Mouse (Mus musculus) adrenal gland (tissue): Measurements from ENCODE around the gene Tfpt.

Source experiments
- intact Hi-C: fragments of 180-260 bp; cut with DNase I; formaldehyde crosslinking; loops from one replicate; pipeline ENCODE4 v1.15.1; 2025
- long read RNA-seq, 2 experiments: library from polyadenylated mRNA; unstranded; transcript quantifications; one replicate each; pipeline ENCODE4 v2.0.0; 2020; ENCODE audit warnings: borderline replicate concordance in 1 of 2; ENCODE audit not compliant: insufficient replicate concordance in 1 of 2

Tfpt gene
- long read RNA-seq, experiment 1, transcript Tfpt-204 (6 exons, 1,091 nt), result major isoform, 9 of 20 reads
- long read RNA-seq, experiment 1, transcript Tfpt-202 (6 exons, 1,166 nt), result minor isoform, 6 of 20 reads
- long read RNA-seq, experiment 1, partial matches to known transcripts, result 4 of 20 reads
- long read RNA-seq, experiment 1, other reads (novel, unspliced or antisense), result 1 of 20 reads
- long read RNA-seq, experiment 2, transcript Tfpt-204 (6 exons, 1,091 nt), result major isoform, 7 of 13 reads
- long read RNA-seq, experiment 2, partial matches to known transcripts, result 3 of 13 reads
- long read RNA-seq, experiment 2, other reads (novel, unspliced or antisense), result 2 of 13 reads

DNA sequence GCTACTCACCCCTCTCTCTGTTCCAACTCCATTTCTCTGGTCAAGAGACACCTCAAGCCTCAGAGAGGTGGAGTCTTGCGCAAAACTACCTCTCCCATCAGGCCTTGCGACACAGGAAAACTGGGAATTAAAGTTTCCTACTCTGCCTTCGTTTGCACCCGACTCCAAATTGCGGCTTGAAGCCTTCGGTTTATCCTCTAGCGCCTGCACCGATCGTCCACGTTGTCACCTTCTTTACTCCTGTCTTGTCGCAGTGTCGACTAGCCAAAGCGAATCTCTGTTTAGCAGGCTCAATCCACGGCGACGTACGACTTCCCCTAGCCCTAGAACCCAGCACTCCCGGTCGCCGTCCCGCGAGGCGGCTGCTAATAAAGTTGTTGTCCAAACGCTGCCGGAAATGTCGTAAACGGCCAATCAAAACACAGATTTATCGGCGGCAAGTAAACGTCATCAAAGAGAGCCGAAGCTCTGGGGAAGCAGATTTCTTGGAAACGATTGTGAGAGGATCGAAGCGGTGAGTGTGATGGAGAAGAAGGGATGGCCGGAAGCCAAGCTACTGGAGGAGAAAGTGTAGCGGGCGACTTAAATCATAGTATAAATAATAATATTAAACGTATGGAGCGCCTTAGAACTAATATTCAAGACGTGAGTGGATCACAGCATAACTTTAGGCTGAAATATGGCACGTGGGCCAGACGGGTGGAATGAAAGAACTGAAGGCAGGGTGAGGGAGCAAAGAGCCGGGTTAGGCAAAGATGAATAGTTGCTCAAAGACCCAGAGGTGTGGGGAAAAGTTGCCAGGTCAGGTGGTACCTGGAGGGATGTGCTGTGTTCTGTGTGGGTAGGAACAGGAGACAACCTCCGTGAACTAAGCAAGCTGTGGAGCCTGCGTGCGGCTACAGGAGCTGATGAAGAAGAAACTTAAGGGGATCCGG, at the start of gene Tfpt, which contains the start of gene Prpf31:
Gene Tfpt (minus strand): TSS at position 387 of the 935 bp plus-strand sequence.
Gene Prpf31 (plus strand): TSS at position 443 of the 935 bp plus-strand sequence.
- intact Hi-C loops, result no loop called here

DNA sequence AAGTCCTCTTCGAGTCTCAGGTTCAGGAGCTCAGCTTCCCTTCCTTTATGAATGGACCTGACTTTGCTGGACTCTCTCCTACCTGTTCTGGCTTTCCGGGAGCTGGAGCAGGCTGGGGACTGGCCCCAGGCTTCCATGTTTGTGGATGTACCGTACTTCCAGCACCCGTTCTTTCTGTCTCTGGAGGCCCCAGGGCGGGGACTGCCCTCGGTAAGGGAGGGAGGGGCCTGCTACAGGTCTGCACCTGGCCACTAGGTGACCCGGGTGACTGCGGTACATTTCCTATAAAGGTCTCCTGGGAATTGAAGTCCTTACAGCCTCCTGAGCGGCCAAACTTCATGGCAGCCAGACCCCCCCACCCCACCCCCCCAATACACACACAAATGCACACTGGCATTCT, 47.6 kb upstream of the Tfpt start, which contains the start of gene Tmc4:
Gene Tmc4 (minus strand): TSS at position 212 of the 400 bp plus-strand sequence.
- intact Hi-C loops, result loop anchor here (10.0 kb wide), 1 partner anchor 227 kb away; no protein-coding TSS in a partner anchor

DNA sequence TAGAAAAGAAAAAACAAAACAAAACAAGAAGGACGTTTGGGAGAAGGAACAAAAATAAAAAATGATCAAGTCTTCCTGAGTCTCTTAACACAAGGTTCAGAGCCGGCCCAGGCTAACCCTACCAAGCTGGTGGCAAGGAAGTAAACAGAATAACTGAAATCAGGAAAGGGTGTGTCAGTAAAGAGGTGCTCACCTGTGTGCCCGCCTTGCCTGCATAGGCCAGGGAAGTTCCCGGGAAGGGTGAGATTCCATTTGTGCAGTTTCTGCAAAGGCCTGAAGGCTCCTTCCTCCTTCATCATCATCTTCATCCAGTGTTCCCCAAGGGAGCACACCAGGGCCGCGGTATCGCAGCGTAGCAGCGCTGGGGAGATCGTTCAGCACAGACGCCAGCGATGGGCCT, 46.6 kb upstream of the Tfpt start:
- intact Hi-C loops, result loop anchor here (10.0 kb wide), 1 partner anchor 228 kb away; no protein-coding TSS in a partner anchor

DNA sequence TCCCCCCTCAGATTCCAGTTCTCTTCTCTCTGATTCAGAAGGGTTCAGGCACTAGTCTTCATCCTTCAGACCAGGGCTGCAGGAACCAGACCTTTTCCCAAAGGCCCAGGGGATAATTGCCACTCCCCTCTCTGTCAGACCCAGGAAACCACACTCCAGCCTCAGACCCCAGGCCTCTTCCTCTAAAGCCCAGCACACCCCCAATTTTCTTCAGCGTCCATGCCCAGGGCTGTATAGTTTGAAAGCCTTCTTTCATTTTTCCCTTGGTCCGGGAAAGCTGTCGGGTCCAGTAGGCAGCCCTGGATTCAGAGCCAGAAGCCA, 45.5 kb upstream of the Tfpt start:
- intact Hi-C loops, result loop anchor here (10.0 kb wide), 1 partner anchor 230 kb away; no protein-coding TSS in a partner anchor

DNA sequence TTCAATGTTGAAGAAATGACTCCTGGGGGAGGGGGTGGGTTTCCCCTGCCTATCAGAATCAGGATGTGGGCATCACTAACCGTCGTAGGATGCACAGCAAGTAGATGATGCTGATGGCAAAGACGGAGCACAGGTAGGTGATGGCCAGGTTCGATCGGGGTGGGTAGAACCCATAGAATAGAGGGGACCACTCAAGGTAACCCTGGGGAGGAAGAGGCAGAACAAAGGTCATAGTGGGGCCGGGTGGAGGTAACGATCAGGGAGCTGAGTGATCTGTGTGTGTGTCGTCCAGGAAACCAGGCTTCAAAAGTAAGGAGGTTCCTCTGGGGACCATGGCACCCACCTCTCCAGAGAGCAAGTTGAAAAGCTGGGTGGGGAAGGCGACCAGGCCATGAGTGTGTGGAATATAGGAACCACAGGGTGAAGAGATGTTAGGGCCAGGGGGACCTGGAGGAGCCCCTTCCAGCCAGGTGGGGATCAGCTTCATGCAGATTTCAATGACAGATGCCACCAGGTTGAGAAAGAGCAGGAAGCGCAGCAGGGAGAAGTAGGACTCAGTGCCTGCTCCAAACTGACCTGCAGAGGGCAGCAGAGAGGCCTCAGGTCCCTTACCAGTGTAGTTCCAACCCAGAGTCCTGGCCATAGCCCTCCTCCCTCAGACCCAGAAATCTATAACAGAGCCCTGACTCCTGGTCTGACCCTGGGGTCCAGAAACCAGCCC, 44.9 kb upstream of the Tfpt start:
- intact Hi-C loops, result loop anchor here (10.0 kb wide), 1 partner anchor 230 kb away; no protein-coding TSS in a partner anchor

DNA sequence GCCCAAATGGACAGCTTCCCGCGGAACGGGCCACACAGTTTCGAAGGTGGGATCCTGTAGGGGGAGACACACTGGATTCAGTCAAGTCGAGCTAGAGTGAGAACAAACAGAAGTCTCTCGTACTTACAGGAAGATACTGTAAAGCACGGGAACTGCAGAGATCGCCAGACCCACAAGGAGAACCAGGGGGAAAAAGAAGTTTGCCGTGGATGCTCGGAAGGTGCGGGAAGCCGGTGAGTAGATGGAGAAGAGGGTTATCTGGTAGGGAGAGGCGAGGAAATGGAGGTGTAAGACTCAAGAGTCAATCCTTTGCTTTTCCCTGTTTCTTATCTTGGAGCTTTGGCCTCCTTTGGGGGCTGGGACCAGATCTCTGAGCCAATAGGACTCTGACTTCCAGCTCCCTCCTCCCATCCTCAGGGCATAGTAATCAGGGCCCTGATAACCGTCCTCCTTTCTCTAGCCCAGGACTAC, 37.2 kb upstream of the Tfpt start:
- intact Hi-C loops, result no loop called here

DNA sequence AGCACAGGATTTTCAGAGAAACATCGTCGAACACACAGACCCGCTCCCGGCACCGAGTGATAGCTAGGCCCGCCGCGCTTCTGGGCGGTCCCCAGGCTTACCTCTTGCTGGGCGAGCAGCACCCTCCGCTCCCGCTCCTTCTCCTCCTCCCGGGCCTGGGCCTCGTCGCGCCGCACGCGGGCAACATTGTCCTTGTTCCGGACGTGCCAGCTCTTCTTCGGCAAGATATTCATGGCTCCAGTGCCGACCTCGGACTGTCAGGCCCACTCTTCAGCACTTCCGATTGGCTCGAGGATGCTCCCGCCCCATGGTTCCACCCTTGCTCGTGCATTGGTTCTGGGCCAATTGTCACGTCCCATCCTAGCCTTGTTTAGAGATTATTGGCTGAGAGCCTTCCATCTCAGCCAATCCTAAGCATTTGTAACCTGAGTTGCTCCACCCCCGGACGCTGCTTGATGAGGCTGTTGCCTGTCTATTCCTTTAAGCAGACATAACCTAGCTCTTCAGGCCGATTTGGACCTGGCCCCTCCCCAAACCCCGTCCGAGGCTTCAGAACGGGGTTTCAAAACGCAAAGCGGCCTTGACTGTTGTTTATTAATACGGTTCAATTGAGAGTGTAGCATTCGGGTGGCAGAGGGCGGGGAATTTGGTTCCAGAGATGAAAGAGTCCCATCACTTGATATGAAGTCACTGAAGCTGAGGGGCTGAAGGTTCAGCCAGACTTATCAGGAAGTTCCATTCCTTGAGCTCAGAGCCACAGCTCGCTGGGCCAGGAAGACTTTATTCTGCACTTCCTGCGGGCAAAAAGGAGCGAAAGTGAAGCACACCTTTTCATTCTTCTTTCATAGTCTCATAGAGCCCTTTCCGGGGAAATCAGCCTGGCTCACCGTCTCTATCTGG, 35.7 kb upstream of the Tfpt start, which contains the start of gene Leng1:
Gene Leng1 (minus strand): TSS at position 626 of the 900 bp plus-strand sequence.
- intact Hi-C loops, result loop anchor here (1.0 kb wide), 1 partner anchor 20 kb away; the partner anchor contains the start of gene Cnot3

DNA sequence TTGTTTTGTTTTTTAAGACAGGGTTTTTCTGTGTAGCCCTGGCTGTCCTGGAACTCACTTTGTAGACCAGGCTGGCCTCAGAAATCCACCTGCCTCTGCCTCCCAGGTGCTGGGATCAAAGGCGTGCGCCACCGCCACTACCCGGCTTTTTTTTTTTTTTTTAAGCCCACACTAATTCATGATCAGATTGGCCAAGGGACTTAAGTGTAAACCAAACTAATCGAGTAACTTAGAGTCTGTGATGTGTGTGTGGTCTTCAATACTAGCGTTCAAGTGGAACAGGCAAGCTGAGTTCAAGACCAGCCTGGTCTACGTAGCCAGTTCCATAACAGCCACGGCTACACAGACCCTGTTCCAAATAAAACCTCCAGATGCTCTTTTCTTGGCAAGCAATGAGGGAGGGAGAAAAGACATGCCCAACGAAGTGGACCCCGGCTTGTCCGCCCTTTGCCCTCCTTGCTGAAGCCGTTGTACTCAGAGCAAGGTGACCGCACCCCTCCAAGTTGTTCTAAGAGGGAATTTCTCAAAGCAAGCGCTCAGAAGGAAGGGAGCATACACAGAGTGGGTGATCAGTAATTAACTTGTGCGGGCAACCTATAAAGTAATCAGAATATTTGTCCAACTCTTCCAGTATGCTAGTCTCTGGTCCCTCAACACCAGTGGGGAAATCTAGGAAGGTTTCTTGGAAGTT, 34.9 kb upstream of the Tfpt start:
- intact Hi-C loops, result loop anchor here (1.0 kb wide), 1 partner anchor 19 kb away; the partner anchor contains the start of gene Cnot3

DNA sequence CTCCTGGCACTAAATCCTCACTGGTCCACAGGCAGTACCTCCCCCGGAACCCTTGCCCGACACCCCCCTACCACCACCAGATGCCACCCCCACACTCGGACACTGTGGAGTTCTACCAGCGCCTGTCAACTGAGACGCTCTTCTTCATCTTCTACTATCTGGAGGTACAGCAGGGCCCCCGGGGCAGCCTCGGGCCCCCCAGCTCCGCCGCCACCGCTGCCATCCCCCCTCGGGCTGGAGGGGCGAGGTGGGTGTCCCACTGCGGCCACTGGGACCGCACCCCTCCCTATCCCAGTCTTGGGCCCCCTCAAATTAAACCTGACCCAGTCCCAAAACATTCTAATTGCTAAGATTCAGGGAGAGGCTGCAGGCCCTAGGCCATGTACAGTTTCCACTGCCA, 28.8 kb upstream of the Tfpt start:
- intact Hi-C loops, result no loop called here

DNA sequence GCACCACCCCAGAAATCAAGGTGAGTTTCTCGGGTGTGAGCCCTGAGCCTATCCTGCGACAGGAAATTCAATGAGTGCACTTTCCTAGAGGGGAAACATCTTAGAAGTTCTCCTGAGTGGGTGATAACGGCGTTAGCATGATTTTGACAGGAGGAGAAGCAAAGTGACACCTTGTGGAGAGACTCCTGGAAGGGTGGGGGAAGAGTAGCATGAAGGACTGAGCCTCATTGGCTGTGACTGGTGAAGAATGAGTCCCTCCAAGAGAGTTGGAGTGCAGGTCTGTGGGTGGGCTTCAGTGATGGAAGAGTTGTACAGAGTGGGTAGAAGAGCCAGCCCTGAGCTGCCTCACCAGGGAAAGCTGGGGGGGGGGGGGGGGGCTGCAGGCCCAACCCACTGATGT, 27.2 kb upstream of the Tfpt start:
- intact Hi-C loops, result no loop called here

DNA sequence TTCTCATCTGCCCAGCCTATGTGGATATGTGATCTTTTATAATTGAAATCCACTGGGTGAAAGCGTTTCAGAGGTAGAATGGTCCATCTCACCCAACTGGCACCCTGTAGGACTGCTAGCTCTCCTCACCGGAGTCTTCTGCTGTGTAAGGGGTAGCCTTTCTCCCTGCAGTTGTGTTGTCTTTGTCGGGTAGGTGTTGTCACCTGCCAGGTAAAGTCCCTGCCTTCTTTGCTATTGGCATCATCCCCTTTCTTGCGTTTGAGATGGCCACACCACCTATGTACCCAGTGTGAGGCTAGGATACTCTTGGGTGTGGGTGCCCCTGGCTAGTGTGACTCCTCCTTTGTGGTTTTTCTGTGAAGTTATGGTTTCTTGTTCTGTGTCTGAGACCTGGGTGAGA, 16.9 kb upstream of the Tfpt start:
- intact Hi-C loops, result no loop called here

DNA sequence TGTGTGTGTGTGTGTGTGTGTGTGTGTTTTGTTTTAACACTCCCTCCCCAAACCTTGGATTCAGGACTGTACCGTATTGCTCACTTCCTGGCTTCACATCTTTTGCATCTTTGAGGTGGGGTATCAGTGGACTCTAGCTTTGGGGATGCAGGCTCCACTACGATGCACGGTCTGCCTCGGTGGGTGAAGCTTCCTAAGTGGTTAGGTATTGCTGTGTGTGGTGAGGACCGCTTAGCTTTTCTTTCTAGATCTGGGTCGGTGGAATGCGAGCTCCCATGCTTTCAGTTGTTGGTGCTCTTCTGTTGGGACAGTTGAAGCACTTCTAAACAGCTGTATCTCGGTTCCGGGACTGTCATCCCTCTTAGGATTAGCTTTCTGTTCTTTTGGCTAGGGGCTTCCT, 16.5 kb upstream of the Tfpt start:
- intact Hi-C loops, result no loop called here

DNA sequence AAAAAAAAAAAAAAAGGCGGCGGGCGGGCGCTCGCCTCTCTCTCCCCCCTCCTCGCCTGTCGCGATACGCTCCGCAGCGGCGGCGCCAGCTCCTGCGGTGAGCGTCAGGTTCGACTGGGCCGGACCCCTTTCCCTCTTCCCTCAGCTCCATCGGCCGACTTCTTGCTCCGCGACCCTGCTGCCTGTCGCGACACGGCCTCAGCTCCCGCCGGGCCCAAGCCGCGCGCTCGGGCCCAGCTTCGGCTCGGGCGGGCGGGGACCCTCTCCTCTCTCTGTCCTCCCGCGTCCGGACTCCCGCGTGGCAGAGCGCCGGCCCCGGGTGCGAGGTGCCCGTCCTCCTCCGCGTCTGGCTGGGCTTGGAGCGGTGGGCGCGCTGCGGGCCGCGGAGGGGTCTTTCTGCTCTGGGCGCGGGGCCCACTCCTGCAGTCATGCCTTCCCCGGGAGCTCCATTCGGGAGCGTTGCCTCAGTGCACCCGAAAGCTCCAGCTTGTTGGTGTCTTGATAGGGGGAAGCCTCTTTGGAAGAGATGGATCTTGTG, 15.8 kb upstream of the Tfpt start:
- intact Hi-C loops, result loop anchor here (1.0 kb wide), 1 partner anchor 20 kb away; the partner anchor contains the start of gene Leng1

DNA sequence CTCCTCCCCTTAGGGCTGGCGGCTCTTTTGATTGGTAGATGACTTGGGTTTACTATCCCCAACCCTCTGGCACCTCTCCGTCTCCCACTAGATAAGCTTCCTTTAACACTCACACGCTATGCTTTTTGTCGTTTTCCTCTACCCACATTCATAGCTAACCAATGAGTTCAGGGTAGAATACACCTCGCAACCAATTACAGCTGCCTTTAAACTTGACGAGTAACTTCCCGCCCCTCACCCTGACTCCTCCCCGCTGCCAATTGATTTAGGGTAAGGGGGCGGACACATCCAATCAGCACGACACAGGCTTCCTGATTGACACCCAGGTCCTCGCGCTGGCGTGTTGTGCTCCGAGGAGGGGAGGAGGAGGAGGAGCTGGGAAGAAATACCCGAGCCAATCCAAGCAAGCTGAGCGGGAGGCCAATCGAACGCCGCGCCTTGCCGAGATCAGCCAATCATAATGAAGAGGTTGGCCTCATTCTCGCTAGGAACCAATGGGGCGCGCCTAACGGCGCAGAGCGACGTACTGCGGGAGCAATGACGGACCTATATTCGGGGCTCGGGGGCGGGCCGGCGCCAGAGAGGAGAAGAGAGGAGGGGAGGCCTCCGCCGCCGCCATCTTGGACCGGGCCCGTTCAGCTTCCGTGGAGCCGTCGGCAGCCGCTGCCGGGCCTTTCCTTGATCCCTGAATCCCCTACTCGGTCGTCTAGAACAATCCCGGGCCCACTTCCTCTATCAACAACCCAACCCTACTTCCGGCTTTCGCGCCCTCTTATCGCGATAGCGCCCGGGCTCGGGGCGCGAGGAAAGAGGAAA, 15.2 kb upstream of the Tfpt start, which contains the start of gene Cnot3:
Gene Cnot3 (plus strand): TSS at position 597 of the 816 bp plus-strand sequence.
- intact Hi-C loops, result loop anchor here (1.0 kb wide), 1 partner anchor 20 kb away; the partner anchor contains the start of gene Leng1

DNA sequence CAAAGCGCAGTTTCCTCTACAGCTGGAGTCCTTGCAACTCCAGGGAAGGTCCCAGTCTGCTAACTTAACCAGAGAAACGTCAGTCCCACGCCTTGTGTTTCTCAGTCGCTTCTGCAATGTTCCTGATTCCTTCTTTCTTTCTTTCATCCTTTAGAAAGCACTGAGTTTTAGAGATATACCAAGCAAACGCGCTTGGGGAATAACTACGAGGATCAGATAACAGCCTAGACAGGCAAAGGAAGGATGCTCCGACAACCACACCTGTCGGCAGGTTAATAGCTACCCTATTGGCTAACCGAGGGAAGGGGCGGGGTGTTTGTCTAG, 14.6 kb upstream of the Tfpt start:
- intact Hi-C loops, result no loop called here

DNA sequence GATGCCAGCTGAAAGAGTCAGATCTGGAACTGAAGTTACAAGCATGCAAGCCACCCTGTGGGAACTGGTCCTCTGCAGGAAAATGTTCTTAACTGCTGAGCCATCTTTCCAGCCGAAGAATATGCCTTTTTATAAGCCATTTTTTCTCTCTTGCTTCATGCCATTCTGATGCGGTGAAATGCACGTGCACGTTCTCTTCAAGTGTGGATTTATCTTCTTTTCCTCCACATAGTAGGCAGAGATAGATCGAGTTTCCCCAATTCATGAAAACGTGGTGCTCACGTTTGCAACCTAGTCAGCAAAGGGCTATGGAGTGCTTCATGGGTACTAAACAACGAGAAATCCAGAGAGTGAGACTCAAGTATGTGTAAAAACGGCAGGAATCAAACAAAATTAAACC, 14.1 kb upstream of the Tfpt start:
- intact Hi-C loops, result no loop called here

DNA sequence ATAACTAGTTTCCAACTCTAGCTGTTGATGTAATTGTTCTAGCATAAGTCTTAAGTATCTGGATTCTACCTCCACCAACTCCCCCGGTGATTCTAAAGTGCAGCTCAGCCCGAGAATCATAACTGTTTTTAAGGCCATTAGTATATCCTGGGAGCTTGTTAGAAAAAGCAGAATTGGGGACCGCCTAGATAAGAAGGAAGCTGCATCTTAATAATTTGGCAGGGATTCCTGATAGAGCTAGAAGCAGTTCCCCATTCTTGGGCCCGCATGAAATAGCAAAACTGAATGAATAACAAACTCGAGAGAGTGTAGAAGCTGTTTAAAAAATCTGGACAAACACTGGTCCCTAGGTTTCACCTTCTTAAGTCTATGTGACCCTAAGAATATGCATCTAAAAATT, 13.7 kb upstream of the Tfpt start:
- intact Hi-C loops, result no loop called here

DNA sequence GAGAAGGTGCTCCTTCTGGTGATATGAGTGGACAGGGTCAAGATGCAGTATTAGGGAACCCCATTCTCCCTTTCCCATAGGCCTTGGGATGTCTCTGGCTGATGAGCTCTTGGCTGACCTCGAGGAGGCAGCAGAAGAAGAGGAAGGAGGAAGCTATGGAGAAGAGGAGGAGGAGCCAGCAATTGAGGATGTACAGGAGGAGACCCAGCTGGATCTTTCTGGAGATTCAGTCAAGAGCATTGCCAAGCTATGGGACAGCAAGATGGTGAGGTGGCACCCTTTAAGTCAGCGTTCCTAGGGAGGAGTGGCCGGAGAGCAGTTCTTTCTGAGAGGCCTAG, 718 bp upstream of the Tfpt start:
- intact Hi-C loops, result no loop called here
